Mouse (Mus musculus) lung, postnatal 0 days (tissue): ENCODE data around the gene Tigar. TPM values are rescaled to one million over a fixed set of nuclear protein-coding genes. Genes with fewer than 3 reads are reported as not detected.

ENCODE experiments used
- ATAC-seq: fragments of 200-750 bp; cut with Nextera tagmentation; 2 replicates; pipeline ENCODE4 v1.8.0; 2017; ENCODE audit warnings: moderate library complexity
- DNase-seq: peaks from one replicate; pipeline ENCODE4 v3.0.0-alpha.2; 2016; ENCODE audit warnings: low spot score
- H3K27ac ChIP-seq: fragments of 300-500 bp; sonication (generic); 2 replicates; pipeline ENCODE4 v1.5.1; 2014; ENCODE audit warnings: antibody characterized with exemption, mild to moderate bottlenecking, low read length, mixed read lengths
- H3K27me3 ChIP-seq: fragments of 300-500 bp; sonication (generic); replicated peaks from 2 replicates; pipeline ENCODE4 v1.6.1; 2014; ENCODE audit warnings: low read length, mixed read lengths; ENCODE audit not compliant: insufficient read depth
- H3K36me3 ChIP-seq: fragments of 300-500 bp; sonication (generic); 2 replicates; pipeline ENCODE4 v1.6.1; 2014; ENCODE audit warnings: low read length, mixed read lengths; ENCODE audit not compliant: insufficient read depth
- H3K4me1 ChIP-seq: fragments of 300-500 bp; sonication (generic); 2 replicates; pipeline ENCODE4 v1.6.1; 2014; ENCODE audit warnings: antibody characterized with exemption, low read depth, low read length, mixed read lengths; ENCODE audit not compliant: insufficient read depth
- H3K4me2 ChIP-seq: fragments of 300-500 bp; sonication (generic); replicated peaks from 2 replicates; pipeline ENCODE4 v1.6.1; 2014; ENCODE audit warnings: low read depth, mild to moderate bottlenecking, low read length, moderate library complexity, mixed read lengths
- H3K4me3 ChIP-seq: fragments of 300-500 bp; sonication (generic); 2 replicates; pipeline ENCODE4 v1.5.1; 2014; ENCODE audit warnings: low read depth, low read length
- H3K9ac ChIP-seq: fragments of 300-500 bp; sonication (generic); replicated peaks from 2 replicates; pipeline ENCODE4 v1.6.1; 2014; ENCODE audit warnings: low read depth, mild to moderate bottlenecking
- H3K9me3 ChIP-seq: fragments of 300-500 bp; sonication (generic); 2 replicates; pipeline ENCODE4 v1.6.1; 2016; ENCODE audit warnings: low read length, mixed read lengths
- CTCF ChIP-seq: IDR thresholded peaks from 2 replicates; pipeline ENCODE4 v1.5.1; 2016; ENCODE audit warnings: antibody characterized with exemption, mild to moderate bottlenecking
- EP300 ChIP-seq: IDR thresholded peaks from 2 replicates; pipeline ENCODE4 v1.6.1; 2016; ENCODE audit warnings: antibody characterized with exemption, mild to moderate bottlenecking, control low read depth
- WGBS: fragments of 180-500 bp; shearing (Covaris S2); extraction: QIAGEN DNeasy Blood & Tissue Kit; methylation state at CpG from one replicate; pipeline ENCODE4 v1.1.7; 2014; 5-methylcytosine and 5-hydroxymethylcytosine counted together
- polyA plus RNA-seq: library from polyadenylated mRNA; unstranded; fragments of >200 nt; fragmentation: Nextera tagmentation; extraction: Ambion mirVana; gene quantifications from 2 replicates; pipeline ENCODE4 v1.2.1, GENCODE M21; 2015

Gene Tigar
- polyA plus RNA-seq, 1 experiment from 2014 or later: 1.9 TPM

DNA sequence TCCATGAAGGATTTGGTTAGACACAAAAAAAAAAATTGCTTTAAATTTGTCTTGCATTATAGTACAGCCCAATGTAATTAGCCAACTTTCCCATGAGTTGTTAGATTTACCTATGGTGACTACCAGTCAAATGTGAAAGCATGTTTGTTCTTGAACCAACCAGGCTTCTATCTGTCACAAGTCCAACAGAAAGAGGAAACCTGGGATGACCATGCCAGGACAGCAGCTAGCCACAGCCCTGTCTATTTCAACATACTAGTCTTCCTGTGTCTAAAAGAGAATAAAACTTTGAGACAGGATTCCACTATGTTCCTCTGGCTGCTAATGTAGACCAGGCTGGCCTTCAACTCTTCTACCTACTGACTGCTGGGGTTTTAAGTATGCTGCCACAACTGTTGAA is 1.9 kb downstream of the Tigar start:
- Histone ChIP-seq H3K27ac (no peak overlapping the region), H3K27me3 (no peaks in the 10 kb centered on the region), H3K4me3 (no peak overlapping the region), H3K36me3 (no peaks in the 10 kb centered on the region), H3K9ac (no peak overlapping the region), H3K4me1 (no peaks in the 10 kb centered on the region), H3K4me2 (no peak overlapping the region), H3K9me3 (no peaks in the 10 kb centered on the region)
- DNase-seq (no peak), ATAC-seq (no peak)
- TF ChIP-seq EP300 (no peak), CTCF (no peak)

DNA sequence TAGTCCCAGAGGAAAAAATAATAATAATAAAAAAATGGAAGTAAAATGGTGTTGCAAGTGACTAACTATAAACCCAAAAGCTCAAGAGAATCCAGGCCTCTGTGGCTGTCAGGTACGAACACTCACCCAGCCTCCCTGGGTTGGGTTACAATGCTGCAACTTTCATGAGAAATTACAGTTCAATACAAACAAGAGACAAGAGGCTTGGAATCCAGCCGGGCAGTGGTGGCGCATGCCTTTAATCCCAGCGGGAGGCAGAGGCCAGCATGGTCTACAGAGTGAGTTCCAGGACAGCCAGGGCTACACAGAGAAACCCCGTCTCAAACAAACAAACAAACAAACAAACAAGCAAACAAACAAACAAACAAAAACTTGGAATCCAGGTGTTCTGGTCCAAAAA is 2.6 kb downstream of the Tigar start:
- Histone ChIP-seq H3K4me2 (no peak overlapping the region), H3K9me3 (no peaks in the 10 kb centered on the region), H3K27ac (no peak overlapping the region), H3K9ac (no peak overlapping the region), H3K27me3 (no peaks in the 10 kb centered on the region), H3K4me3 (no peak overlapping the region), H3K4me1 (no peaks in the 10 kb centered on the region), H3K36me3 (no peaks in the 10 kb centered on the region)
- ATAC-seq (no peak), DNase-seq (no peak)
- no peak for TF ChIP-seq EP300
- TF ChIP-seq CTCF: no peak
- WGBS: 39% methylated on average over 5 of the region's 5 CpGs

DNA sequence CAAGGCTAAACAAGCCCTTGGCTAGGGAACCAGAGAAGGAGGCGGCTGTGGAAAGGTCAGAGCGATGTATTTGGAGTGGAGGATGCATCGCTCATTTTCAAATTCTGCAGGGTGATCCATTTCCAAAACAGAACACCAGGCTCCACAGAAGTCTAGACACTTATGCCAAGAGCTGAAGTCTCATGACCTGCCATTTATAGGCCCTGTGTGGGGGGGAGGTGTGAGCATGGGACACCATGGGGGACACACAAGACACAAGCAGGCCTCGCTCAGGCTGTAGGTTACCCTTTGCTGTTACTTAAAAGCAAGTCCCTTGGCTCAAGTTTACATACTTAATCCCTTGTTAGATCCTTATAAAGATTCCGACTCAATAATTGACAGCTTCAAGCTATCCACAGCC is 3.2 kb downstream of the Tigar start:
- H3K9me3 ChIP-seq: no peaks in the 10 kb centered on the region
- H3K4me3 ChIP-seq: no peak overlapping the region
- H3K27ac ChIP-seq: no peak overlapping the region
- ATAC-seq: no peak
- H3K4me2 ChIP-seq: no peak overlapping the region
- no peak for TF ChIP-seq EP300
- 83% methylated on average over 5 of the region's 5 CpGs for WGBS
- DNase-seq: no peak
- H3K9ac ChIP-seq: no peak overlapping the region
- H3K27me3 ChIP-seq: no peaks in the 10 kb centered on the region
- no peaks in the 10 kb centered on the region for H3K36me3 ChIP-seq
- no peaks in the 10 kb centered on the region for H3K4me1 ChIP-seq

DNA sequence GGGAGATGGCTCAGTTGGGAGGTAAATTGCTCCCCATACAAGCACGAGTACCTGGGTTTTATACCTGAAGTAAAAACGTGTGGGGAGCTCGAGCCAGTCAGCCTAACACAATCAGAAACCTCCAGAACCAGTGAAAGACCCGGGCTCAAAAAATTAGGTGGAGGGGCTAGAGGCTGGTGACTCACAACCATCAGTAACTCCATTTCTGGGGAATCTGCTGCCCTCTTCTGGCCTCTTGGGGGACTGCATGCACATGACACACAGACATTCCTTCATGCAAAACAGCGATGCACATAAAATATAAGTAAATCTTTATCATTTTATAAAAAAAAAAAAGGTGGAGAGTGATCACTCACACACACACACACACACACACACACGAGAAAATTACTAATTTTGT is 4.2 kb downstream of the Tigar start:
- Histone ChIP-seq H3K9me3 (no peaks in the 10 kb centered on the region), H3K9ac (no peak overlapping the region), H3K4me1 (no peaks in the 10 kb centered on the region), H3K4me2 (no peak overlapping the region), H3K36me3 (no peaks in the 10 kb centered on the region), H3K27ac (no peak overlapping the region), H3K27me3 (no peaks in the 10 kb centered on the region), H3K4me3 (no peak overlapping the region)
- 72% methylated on average over 6 of the region's 6 CpGs for WGBS
- TF ChIP-seq CTCF: peak; percentile 70
- TF ChIP-seq EP300: no peak
- ATAC-seq: no peak
- no peak for DNase-seq

DNA sequence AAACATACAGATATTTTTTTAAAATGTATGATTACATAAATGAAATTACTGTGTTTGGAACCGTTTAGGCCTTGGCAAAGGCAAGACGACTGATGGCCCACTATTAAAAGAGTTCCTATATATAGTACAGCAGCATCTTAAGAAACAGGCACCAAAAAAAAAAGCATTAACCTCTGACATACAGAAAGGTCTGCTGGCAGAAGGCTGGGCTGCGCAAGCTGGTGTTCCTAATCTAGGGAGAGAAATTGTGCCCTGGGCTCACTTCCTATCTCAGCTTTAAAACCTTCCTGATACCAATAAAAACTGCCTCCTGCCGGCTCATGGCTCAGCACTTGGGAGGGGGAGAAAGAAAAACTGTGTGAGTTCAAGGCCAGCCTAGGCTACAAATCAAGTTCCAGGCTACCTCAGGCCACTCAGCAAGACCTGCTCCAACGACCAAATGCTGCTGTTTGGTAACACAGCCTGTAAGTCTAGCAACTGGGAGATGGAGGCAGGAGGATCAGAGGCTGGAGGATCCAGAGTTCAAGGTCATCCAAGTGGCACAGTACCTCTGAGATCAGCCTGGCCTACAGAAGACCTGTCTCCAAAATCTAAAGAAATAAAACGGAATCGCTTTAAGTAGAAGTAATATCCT is 4.8 kb downstream of the Tigar start:
- H3K9me3 ChIP-seq: no peaks in the 10 kb centered on the region
- H3K4me3 ChIP-seq: no peak overlapping the region
- no peaks in the 10 kb centered on the region for H3K36me3 ChIP-seq
- no peak overlapping the region for H3K4me2 ChIP-seq
- TF ChIP-seq EP300: no peak
- no peak for TF ChIP-seq CTCF
- 79% methylated on average over 7 of the region's 7 CpGs for WGBS
- no peak overlapping the region for H3K9ac ChIP-seq
- H3K4me1 ChIP-seq: no peaks in the 10 kb centered on the region
- H3K27ac ChIP-seq: no peak overlapping the region
- ATAC-seq (no peak), DNase-seq (no peak)
- no peaks in the 10 kb centered on the region for H3K27me3 ChIP-seq

DNA sequence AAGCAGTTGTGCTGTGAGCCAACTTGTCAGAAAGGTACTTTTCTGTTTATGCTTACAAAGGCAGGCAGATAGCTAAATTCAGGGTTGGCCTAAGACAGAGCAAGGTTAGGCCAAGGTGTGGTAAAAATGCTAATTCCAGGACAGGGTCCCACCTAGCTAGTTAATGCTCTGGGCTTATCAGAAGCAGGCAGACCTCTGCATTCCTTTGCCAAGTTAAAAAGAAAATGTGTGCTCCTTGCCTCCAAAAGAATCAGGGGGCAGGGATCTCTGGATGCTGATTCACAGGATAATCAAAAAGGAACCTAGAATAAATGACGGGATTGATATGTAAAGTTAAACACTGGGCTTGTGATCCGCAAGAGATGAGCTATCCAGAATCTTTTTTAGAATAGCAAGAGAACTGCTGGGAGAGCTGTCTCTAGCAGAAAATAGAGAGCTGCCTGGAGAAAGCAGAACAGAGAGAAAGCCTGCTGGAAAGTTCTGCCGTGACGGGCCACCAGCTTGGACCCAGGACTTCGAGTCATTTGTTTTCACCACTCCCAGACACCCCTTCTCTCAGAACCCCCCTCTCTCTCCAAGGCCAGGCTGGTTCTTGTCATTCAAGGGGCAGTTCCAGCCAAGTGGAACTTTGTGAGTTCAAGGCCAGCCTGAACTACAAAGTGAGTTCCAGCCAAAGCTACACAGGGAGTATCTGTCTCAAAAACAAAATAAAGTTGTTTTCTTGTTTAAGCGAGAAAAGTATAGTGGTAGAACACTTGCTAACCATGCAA is 5.7 kb downstream of the Tigar start:
- WGBS: 90% methylated on average over 6 of the region's 6 CpGs
- H3K4me3 ChIP-seq: no peak overlapping the region
- H3K4me2 ChIP-seq: no peak overlapping the region
- no peaks in the 10 kb centered on the region for H3K27me3 ChIP-seq
- H3K9ac ChIP-seq: no peak overlapping the region
- TF ChIP-seq EP300: no peak
- TF ChIP-seq CTCF: no peak
- no peaks in the 10 kb centered on the region for H3K9me3 ChIP-seq
- DNase-seq (no peak), ATAC-seq (no peak)
- H3K4me1 ChIP-seq: no peaks in the 10 kb centered on the region
- no peaks in the 10 kb centered on the region for H3K36me3 ChIP-seq
- H3K27ac ChIP-seq: no peak overlapping the region
